Mouse (Mus musculus) midbrain, embryonic 13.5 days (tissue): ENCODE results near the gene Smap1. TPM values are rescaled to one million over a fixed set of nuclear protein-coding genes. Genes with fewer than 3 reads are reported as not detected.

ENCODE experiments used
- ATAC-seq: fragments of 200-750 bp; cut with Nextera tagmentation; 2 replicates; pipeline ENCODE4 v1.8.0; 2017; ENCODE audit warnings: mild to moderate bottlenecking, moderate TSS enrichment, moderate library complexity
- H3K27ac ChIP-seq: fragments of 300-500 bp; sonication (generic); 2 replicates; pipeline ENCODE4 v1.5.1; 2015; ENCODE audit warnings: inconsistent platforms, mild to moderate bottlenecking, moderate library complexity
- H3K27me3 ChIP-seq: fragments of 300-500 bp; sonication (generic); 2 replicates; pipeline ENCODE4 v1.6.1; 2015; ENCODE audit warnings: mild to moderate bottlenecking, inconsistent platforms
- H3K36me3 ChIP-seq: fragments of 300-500 bp; sonication (generic); 2 replicates; pipeline ENCODE4 v1.6.1; 2015; ENCODE audit warnings: mild to moderate bottlenecking, inconsistent platforms
- H3K4me1 ChIP-seq: fragments of 300-500 bp; sonication (generic); replicated peaks from 2 replicates; pipeline ENCODE4 v1.6.1; 2015; ENCODE audit warnings: inconsistent platforms
- H3K4me2 ChIP-seq: fragments of 300-500 bp; sonication (generic); replicated peaks from 2 replicates; pipeline ENCODE4 v1.6.1; 2015; ENCODE audit warnings: moderate library complexity, mild to moderate bottlenecking, inconsistent platforms
- H3K4me3 ChIP-seq: fragments of 300-500 bp; sonication (generic); replicated peaks from 2 replicates; pipeline ENCODE4 v1.5.1; 2015; ENCODE audit warnings: mild to moderate bottlenecking, inconsistent platforms
- H3K9ac ChIP-seq: fragments of 300-500 bp; sonication (generic); replicated peaks from 2 replicates; pipeline ENCODE4 v1.6.1; 2015; ENCODE audit warnings: mild to moderate bottlenecking, inconsistent platforms
- H3K9me3 ChIP-seq: fragments of 300-500 bp; sonication (generic); 2 replicates; pipeline ENCODE4 v1.6.1; 2016; ENCODE audit warnings: mild to moderate bottlenecking, inconsistent platforms
- WGBS: fragments of 180-500 bp; shearing (Covaris S2); methylation state at CpG from one replicate; pipeline ENCODE4 v1.1.7; 2015; 5-methylcytosine and 5-hydroxymethylcytosine counted together
- polyA plus RNA-seq: library from polyadenylated mRNA; unstranded; fragments of >200 nt; fragmentation: Nextera tagmentation; extraction: Ambion mirVana; gene quantifications from 2 replicates; pipeline ENCODE4 v1.2.1, GENCODE M21; 2015

Gene Smap1
- polyA plus RNA-seq, 1 experiment from 2014 or later, result 74.2 TPM

DNA sequence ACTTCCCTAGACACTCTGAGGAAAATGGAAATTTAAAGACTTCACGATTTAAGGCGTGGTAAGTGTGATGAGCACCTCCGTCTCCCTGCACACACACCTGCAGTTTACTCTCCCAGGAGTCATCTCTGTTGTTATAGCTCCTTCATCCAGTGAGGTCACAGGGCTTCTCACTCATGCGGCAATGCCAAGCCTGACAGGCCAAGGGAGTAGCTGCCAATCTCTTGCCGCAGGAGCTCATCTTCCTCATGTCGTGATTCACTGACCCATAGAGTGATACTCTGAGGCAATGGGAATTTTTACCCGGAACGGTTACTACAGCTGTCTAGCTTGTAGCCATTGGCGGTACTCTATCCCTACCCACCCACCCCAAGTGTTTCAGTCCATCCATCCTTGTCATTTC, 123.8 kb downstream of the Smap1 start:
- no peaks in the 10 kb centered on the region for H3K4me1 ChIP-seq
- H3K27ac ChIP-seq, result no peak overlapping the region
- H3K27me3 ChIP-seq, result no peaks in the 10 kb centered on the region
- H3K4me3 ChIP-seq, result no peak overlapping the region
- WGBS, result 95% methylated on average over 9 of the region's 9 CpGs
- no peak overlapping the region for H3K4me2 ChIP-seq
- ATAC-seq, result no peak
- no peaks in the 10 kb centered on the region for H3K9me3 ChIP-seq
- no peak overlapping the region for H3K9ac ChIP-seq
- H3K36me3 ChIP-seq, result no peaks in the 10 kb centered on the region

Other genes with a start within 250 kb of the Smap1 start
- gene B3gat2, start 160.6 kb downstream of the Smap1 start, polyA plus RNA-seq, result 6.7 and 9.0 TPM in 2 replicates
- gene Sdhaf4, start 83.3 kb upstream of the Smap1 start, polyA plus RNA-seq, result 106 and 112 TPM in 2 replicates
- gene Fam135a, start 178.0 kb upstream of the Smap1 start, polyA plus RNA-seq, result 33.1 and 33.9 TPM in 2 replicates